Mouse (Mus musculus): ENCODE data around the gene Rgs6.

Gene Rgs6

DNA sequence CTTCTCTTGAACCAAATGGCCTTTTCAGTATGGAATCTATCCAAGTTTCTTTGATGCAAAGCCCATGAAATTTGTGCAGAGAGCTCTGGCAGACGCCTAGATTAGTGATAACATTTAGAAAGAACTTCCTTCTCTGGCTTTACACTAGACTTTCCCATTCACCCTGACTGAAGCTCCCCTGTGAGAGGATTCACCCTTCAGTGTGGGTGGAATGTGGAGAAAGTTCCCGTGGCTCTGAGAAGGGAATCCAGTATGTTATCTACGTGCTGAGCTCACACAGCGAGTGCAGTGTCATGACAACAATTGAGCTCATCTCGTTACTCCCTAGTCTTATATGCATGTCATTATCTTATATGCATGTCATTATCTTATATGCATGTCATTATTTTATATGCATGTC, 61.9 kb downstream of the Rgs6 start:
- no peak for DNase-seq (ENCODE audit: low spot score)

DNA sequence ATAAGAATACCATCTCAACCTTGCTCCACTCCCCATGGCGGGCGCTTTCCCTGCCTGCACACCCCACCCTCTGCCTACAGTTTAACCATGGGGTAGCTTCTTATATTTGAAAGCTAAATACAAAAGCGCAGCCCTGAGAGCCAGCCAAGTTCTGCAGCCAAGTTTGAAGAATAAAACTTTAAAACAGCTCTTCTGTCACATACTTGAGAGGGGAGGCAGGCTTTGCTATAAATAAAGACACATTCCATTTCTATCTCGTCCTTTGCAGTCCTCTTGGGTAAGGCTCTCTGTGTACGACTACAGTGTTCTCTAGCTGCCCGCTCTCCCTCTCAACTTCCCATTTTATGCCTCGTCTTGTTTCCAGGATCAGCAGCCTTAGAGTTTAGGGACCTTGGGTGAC, 76.5 kb downstream of the Rgs6 start:
- DNase-seq (ENCODE audit: low spot score) = no peak

DNA sequence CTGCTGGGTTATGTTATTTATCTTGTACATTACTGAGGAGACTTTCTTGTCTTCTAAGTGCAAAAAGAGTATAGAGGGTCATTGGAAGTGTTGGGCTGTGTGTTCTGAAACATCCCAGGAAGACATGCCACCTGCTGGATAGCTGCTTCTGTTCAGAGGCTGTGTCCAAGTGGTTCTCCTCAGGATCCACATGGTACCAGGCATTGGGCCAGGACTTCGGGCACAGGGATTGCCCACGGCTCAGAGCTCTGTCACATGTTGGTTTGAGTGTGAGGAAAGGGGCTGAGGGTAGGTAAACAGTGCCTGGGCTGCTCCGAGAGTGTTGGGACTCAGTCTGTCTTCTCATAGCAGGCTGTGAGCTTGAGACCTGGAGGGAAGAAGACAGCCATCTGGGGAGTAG, 79.3 kb downstream of the Rgs6 start:
- DNase-seq (ENCODE audit: low spot score) = no peak

DNA sequence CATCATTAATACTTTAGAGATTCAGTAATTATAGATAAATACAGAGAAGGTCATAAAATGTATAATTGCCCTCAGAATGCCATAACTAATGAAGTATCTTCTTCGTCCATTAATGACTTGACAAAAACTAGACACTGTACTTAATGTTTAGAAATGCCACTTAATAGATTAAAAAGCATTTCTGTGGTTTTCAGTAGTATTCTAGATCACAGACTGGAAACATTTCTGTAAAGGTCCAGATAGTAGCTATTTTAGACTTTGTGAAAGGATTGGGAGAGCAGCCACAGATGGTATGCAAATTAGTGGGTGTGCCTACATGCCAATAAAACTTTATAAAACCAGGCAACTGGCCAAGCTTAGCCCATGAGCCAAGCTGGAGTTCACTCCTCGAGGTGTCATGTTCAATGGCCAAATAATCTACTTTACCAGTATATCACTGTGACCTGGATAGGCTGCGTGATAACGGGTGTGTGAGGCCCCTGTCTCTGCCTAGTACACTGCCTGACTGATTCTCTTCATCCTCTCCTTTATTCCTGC, 82.2 kb downstream of the Rgs6 start:
- no peak for DNase-seq (ENCODE audit: low spot score)

DNA sequence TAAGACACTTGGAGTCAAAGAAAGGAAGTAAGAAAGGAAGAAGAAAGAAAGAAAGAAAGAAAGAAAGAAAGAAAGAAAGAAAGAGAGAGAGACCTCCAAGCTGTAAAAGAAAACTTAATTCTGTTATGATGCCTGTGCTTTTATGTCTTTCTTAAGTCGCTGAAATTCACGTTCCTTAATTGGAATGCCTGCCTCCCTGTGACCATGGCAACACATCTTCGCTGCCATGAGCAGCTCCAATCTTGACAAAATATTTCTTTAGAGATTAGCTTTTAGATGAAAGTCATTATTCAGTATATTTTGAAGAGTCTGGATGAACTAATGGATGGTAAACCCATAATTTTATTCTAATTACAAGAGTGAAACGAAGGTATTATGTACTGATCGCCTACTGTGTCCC, 83.5 kb downstream of the Rgs6 start:
- no peak for DNase-seq (ENCODE audit: low spot score)

DNA sequence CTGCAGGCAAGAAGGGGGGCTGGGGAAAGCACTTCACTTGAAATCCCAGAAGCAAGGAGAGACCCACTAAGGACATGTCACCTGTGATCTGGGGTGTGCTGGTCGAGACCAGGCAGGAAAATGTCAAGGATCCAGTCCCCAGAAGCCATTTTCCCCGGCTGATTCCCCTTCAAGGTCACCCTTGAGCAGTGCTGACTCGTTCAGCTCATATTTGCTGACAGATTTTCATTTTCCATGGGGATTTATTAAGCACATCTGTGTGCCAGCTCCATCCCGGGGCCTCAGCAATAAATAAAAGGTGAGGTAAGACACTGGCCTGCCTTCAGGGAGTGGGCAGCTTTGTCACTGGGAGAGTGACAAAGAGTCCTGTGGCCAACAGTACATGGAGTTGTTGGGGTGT, 87.0 kb downstream of the Rgs6 start:
- DNase-seq (ENCODE audit: low spot score) = no peak

DNA sequence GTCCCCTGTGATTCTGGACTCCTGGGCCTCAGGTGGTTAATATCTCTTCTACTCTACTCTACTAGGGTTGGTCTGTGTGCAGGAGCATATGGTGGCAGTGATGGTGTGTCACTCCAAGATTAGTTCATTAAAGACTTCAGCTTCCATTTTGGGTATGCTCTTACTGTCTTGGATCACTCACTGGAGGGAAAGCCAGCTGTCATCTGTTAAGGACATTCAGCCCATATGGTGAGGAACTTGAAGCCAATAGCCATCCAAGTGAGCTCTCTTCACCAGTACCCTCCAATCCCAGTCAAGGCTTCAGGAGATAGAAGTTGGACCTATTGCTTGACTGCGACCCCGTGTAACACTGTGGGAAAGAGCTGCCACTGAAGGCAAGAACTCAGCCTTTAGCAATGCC, 98.9 kb downstream of the Rgs6 start:
- no peak for DNase-seq (ENCODE audit: low spot score)

DNA sequence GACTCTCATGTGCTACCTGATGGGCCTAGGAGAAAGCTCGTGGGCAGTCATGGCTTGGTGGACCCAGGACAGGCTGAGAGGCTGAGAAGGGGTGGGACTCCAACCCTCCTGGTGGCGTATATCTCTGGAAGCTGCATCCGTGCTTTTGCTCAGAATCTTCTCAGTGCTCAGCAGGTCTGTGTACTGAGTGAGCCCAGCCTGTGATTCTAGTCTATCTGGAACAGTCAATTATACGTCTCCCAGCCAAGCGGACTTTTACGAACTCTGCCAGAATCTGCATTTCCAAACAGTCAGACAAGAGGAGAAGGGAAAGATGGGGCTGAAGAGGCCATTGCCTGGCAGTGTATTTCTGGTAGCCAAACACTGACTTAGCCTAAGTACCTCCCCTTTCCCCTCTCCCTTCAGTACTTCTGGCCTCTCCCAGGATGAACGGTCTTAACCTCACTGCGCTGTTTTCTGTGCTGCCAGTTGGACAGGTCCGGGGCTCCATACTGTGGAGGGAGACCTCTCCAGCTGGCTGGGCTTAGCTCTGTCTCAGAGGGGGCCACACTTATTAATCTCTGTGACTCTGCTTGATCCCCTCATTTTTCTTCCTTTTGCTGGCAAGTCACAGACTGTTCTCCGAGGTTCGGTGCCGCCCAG, 110.9 kb downstream of the Rgs6 start:
- DNase-seq (ENCODE audit: low spot score) = no peak

DNA sequence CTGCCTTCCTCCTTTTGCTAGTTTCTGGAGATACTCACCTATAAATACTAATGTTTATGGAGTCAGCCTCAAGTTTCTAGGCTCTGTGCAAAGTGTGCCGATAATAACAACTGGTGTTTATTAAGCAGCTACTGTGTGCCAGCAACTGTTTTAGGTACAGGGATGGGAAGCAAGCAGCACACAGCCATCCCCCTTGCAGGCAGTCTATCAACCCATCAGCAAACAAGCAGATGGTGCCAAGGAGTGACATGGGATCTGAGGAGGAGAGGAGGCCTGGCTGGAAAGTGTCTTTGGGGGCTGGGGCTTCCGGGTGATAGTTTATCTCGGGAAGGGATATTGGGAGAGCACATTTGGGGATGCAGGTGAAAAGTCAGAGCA, 111.4 kb downstream of the Rgs6 start:
- DNase-seq (ENCODE audit: low spot score) = no peak

DNA sequence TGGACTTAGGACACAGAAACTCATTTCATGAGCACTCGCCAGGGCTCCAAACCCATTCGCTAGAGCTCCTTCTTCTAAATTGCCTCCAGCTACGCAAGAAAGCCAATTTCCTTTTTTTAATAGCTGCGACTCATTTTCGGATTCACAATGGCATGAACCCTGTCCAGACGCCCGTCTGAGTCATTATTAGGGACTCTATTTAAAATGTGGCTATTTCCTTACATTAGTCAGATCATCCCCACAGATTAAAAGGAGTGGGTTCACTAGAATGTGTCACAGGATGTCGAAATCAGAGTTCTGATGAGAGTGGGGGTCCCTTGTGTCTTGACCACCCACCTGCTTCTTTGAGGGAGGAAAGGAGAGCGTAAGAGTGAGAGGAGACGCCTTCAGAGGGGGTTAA, 112.1 kb downstream of the Rgs6 start:
- DNase-seq (ENCODE audit: low spot score) = no peak

DNA sequence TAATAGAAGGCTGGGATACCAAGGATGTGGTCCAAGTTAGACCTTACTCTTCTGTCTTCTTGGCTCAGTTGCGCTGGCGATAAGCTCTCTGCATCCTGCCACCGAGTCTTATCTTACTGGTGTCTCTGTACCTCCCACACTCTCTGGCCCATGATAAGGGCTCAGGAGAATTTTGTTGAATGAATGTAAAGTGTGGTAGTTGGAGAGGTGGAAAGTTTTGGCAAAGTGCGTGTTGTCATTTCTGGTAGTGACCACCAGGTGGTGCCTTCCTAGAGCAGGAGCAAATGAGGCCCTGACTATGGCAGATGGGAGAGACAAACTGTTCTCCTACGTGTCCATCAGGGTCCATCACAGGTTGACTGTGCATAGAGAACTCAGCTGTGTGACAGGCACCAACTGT, 112.7 kb downstream of the Rgs6 start:
- DNase-seq (ENCODE audit: low spot score) = no peak

DNA sequence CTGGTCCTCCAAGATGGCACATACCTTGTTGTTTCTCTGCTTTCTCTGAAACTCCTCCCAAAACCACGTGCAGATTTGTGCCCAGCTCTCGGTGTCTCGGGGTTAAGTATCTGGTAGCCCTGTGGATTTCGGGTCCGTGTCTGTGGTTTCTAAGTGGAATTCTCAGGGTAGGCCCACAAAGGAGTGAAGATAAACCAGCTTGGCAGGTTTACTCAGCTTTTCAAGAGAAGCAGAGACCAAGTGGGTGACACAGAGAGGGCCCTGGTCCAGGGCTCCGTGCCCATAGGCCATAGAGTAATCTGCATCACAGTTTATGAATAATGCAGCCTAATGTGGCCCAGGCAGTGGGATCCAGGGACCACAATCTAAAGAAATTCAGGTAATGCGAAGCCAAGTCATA, 113.3 kb downstream of the Rgs6 start:
- no peak for DNase-seq (ENCODE audit: low spot score)

DNA sequence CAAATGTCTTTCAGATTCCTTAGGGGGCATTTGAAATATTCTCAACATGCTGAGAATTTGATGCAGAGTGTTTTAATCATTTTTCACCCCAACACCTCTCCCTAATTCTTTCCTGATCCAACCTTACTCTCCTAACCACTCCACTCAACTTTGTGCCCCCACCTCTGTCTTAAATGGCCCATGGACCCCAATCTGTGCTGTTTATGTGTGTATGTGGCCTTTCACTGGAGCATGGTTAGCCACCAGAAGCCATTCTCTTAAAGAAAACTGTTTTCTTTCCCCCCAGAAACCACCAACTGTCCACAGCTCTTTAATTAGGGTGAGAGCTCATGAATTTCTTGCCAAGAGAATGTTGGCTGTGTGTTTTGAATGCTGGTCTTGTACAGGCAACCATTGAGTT, 122.3 kb downstream of the Rgs6 start:
- DNase-seq (ENCODE audit: low spot score) = no peak

DNA sequence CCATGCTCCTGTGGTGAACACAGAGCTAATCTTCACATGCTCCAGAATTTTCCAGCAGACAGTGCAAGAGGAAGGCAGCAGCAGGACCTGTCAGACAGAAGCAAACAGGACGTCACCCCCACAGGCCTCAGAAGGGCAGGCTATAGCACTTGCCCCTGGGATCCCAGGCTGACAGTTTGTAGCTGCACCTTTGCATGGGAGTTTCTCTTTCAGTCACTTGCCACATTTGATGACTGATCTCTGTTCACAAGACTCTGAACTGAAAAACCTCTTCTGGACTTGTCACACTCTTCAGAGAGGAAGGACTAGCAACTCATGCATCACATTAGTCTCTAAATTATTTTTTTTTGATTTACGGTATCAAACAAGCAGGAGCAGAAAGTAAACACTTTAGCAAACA, 126.2 kb downstream of the Rgs6 start:
- DNase-seq (ENCODE audit: low spot score) = no peak

DNA sequence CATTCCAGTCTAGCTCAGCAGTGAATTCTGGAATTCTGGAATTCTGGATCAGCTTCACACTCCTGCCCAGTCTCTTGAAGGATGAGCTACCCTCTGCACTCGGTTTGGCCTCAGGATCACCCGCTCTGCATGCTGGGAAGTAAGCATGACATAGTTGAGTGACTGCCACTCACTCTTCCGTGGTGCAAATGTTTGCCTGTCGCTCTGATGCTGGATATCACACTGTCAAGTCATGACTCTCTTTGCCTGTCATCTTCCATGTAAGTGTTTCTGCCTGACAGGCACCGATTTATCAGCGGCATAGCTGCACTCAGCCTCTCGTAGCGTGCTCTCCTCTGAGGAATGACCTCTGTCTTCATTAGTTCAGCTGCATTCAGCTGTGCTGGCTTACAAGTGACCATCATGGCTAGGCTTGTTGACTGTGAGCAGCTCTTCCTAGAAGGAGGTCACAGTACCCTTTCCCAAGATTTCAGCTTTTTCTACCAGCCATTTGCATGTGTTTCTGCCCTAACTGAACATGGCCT, 135.0 kb downstream of the Rgs6 start:
- DNase-seq (ENCODE audit: low spot score) = no peak

DNA sequence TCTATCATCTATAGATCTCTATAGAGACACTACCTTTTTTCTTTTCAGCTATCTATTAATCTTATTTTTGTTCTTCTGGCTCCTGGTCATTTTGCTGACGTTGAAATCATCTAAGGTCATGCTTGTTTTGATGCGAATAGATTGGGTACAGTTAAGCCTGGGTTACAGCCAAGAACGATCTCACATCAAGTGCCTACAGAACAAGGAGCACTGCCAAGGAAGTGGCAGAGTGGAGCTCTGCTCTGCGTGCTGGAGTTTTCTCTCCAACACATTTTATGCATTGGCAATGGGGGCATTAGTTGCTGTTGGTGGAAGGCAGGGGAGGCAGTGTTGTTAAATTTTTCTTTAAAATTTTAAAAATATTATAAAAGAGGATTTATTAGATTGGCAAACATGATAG, 138.2 kb downstream of the Rgs6 start:
- DNase-seq (ENCODE audit: low spot score) = no peak

DNA sequence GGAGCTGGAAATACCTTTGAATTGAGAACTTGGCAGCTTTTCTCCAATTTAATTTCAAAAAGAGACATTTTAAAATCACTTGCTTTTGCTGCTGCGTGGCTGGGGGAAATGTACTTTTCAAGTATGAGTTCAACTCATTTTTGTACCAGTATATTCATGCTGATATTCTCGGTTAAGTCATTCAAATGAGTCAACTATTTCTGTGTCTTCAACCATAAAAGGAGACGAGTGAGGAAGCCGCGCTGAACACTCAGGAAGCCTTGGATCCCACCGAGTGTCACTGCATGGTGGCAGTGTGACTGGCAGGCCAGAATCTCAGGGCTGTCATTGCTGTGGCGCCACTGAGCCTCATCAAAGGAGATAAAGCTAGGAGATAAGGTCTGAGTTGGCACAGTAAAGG, 143.5 kb downstream of the Rgs6 start:
- no peak for DNase-seq (ENCODE audit: low spot score)

DNA sequence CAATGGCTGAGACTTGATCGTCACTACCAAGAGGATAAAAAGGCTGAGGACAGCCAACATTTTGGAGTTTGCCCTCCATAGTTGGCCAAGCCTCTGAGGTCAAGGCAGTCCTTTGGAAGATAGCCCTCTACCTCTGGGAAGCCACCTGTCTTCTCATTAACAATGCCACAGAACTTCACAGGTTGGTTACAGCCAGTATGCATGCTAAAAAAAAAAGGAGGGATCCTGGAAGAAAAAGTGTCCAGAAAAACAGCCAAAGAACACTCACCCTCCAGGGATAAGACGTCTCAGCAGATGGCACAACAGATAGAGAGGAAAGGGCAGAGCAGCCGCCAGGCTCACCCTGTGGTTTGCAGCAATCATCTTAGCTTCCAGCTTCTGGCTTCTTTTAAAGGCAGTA, 154.9 kb downstream of the Rgs6 start:
- no peak for DNase-seq (ENCODE audit: low spot score)

DNA sequence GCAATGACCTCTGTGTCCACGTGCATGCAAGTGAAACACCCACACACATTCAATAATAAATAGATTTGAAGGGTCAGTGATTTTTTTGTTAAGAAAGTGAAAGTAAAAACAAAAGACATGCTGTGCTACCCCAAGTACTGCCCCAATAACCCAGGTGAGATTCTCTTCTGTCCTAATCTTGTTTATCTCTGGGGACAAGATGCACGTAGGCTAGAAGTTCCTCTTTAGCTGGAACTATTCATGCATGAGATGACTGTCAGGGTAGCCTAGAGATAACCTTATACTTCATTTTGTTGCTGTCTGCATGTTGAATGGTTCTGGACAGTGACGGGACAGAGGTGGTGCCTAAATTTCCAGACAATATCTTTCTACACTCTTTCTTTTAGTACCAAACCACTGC, 155.9 kb downstream of the Rgs6 start:
- DNase-seq (ENCODE audit: low spot score) = no peak

DNA sequence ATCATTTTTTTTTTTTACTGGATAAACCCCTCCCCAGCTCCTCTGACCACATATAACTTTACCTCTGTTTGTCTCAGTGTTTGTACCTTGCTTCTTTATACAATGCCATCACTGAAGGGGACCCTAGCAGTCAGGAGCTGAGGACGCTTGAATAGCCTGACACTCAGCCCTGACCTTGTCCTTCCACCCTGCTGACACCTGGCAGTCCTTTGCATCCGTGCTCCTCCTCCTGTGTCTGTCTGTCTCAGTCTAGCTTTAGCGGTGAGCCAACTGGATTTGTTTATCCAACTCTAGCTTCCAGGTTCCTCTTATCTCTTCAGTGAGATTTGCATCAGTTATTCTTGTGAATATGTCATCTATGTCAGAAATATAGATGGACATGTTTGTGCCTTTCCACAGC, 156.7 kb downstream of the Rgs6 start:
- no peak for DNase-seq (ENCODE audit: low spot score)

DNA sequence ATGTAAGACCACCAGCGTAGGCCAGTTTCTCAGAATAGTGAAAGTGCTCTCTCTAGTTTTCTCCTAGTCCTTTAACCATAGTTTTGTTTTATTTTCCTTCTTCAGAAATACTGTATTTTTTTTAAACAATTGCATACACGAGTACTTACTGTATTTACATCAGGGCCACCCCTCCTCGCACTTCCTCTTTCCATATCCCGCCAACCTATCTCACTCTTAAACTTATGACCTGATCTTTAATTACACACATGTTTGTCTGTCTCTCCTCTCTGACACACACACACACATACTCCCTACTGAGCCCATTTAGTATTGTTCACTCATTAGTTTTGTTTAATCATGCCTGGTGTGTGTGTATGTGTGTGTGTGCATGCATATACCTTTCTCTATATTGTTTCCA, 159.0 kb downstream of the Rgs6 start:
- no peak for DNase-seq (ENCODE audit: low spot score)

DNA sequence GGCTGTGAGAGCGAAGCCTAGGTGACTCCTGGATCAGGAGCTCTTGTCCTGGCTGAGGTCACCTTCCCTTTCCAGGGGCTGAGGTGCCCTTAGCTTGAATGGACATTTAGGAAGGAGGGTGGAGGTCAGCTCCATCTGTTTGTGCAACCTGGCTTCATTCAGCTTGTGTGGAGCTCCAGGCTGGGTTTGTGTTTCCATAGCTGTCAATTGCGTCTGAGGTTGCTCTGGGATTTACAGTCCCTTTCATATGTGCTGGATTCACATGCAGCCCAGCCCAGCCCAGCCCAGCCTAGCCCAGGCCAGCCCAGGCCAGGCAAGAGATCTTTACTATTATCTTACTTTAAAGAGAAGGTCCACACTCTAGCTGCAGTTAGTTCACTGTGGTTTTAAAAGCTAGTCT, 163.8 kb downstream of the Rgs6 start:
- DNase-seq (ENCODE audit: low spot score) = no peak

DNA sequence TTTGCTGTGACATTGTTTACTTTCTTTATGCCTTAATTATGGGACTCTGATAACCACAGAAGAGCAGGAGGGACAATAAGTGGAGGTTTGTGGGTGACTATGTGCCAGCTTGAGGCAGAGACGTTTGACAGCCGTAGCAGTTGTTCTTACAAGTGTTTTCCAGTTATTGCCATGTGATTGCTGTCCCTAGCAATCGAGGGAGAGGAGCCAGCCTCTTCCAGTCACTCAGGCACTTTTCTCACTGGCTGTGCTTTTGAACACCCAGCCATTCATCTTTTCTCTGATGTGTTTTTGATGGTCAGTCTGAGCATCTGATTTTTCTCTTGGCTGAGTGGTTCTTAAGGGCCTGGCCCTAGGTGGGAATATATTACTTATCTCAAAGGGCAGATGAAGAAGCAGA, 166.4 kb downstream of the Rgs6 start:
- no peak for DNase-seq (ENCODE audit: low spot score)

DNA sequence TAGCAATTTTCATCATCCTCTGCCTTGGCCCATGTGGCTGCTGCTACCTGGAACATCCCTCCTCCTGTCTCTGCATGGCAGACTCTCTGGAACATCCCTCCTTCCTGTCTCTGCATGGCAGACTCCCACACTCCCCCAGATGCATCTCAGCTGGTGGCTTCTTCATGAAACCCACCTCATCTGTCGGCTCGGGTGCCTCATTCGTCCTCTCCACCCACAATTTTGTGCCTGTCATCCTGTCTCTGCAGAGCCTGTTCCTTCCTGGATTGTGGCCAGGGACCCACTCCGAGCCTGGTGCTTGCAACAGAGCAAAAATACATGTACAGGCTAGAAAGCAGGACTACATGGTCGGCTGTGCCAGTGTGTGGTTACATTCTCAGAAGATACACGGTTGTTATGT, 168.7 kb downstream of the Rgs6 start:
- DNase-seq (ENCODE audit: low spot score) = no peak

DNA sequence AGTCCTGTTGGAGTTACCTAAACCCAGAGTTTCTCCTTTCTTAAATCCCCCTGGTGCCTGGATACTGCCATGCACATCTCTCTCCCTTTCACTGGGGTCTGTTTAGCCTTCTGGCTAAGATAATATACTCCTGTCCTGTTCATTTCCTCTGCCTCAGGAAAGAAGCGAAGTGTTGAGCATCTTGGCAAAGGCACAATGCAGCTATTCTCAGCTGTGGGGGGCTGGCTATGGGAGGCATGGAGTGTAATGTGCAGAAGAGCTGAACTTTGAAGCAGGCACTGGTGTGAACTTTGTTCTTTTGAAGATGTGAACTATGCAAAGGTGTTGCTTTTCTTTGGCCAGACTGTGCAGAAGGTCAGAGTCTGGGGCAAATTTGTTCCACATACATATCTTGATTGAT, 169.3 kb downstream of the Rgs6 start:
- DNase-seq (ENCODE audit: low spot score) = no peak
